Mouse (Mus musculus): Measurements from ENCODE around the gene Ice1. TPM values are rescaled to one million over a fixed set of nuclear protein-coding genes. Genes with fewer than 3 reads are reported as not detected.

Ice1 gene
- polyA plus RNA-seq, 1 experiment from 2014 or later = 12.3 TPM

- Histone ChIP-seq H3K27me3 (replicated peaks; ENCODE audit: insufficient read depth, low read length) (no peaks in the 10 kb centered on the region), H3K27ac (ENCODE audit: low read length) (no peak overlapping the region), H3K9ac (replicated peaks; ENCODE audit: low read depth) (no peak overlapping the region), H3K36me3 (ENCODE audit: insufficient read depth, low read length) (no peaks in the 10 kb centered on the region), H3K4me3 (ENCODE audit: low read depth, low read length) (no peak overlapping the region), H3K9me3 (ENCODE audit: low read length) (no peaks in the 10 kb centered on the region), H3K4me1 (ENCODE audit: insufficient read depth, low read depth, low read length) (peaks cover 4% of the 10 kb centered on the region), H3K4me2 (replicated peaks; ENCODE audit: low read depth, low read length) (no peak overlapping the region)
- DNase-seq (ENCODE audit: low spot score) (no peak), ATAC-seq (peak; percentile 35)
- no peak for TF ChIP-seq EP300 (IDR thresholded peaks at IDR 0.05)
- TF ChIP-seq CTCF (IDR thresholded peaks at IDR 0.05) = no peak
- 37% methylated on average over 20 of the region's 20 CpGs for WGBS
These were observed 39.1 kb upstream of the Ice1 start for GRCm38 (mm10) chr13:70676243-70677183.

GRCm38 (mm10) chr13:70674998-70675397 is 37.6 kb upstream of the Ice1 start:
- 96% methylated on average over 10 of the region's 10 CpGs for WGBS
- no peak overlapping the region for H3K4me2 ChIP-seq (replicated peaks; ENCODE audit: low read depth, low read length)
- no peaks in the 10 kb centered on the region for H3K9me3 ChIP-seq (ENCODE audit: low read length)
- no peaks in the 10 kb centered on the region for H3K27me3 ChIP-seq (replicated peaks; ENCODE audit: insufficient read depth, low read length)
- H3K36me3 ChIP-seq (ENCODE audit: insufficient read depth, low read length) = no peaks in the 10 kb centered on the region
- H3K27ac ChIP-seq (ENCODE audit: low read length) = no peak overlapping the region
- no peak overlapping the region for H3K4me3 ChIP-seq (ENCODE audit: low read depth, low read length)
- DNase-seq (ENCODE audit: low spot score) = no peak
- no peak overlapping the region for H3K9ac ChIP-seq (replicated peaks; ENCODE audit: low read depth)
- TF ChIP-seq EP300 (IDR thresholded peaks at IDR 0.05) (no peak), CTCF (IDR thresholded peaks at IDR 0.05) (no peak)
- ATAC-seq = no peak
- peaks cover 4% of the 10 kb centered on the region for H3K4me1 ChIP-seq (ENCODE audit: insufficient read depth, low read depth, low read length)

DNA sequence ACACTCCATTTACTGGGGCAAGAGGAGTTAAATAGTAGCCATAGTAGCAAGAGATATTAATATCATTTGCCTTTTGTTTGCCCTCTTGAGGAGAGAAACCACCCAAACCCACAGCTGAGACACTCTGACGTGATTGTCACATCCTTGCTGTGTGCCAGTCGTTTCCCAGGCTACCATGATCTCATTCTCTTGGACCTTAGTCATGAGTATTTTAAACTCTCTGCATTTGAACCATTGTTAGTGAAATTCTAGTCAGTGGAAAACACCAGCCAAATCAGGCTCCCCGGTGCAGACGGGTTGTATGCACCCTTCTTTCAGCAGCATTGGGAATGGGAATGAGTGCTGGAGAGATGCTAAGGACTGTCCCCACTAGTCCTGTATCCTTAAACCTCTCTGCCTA is 32.6 kb upstream of the Ice1 start:
- Histone ChIP-seq H3K9ac (replicated peaks; ENCODE audit: low read depth) (no peak overlapping the region), H3K36me3 (ENCODE audit: insufficient read depth, low read length) (no peaks in the 10 kb centered on the region), H3K4me2 (replicated peaks; ENCODE audit: low read depth, low read length) (no peak overlapping the region), H3K4me3 (ENCODE audit: low read depth, low read length) (no peak overlapping the region), H3K27me3 (replicated peaks; ENCODE audit: insufficient read depth, low read length) (no peaks in the 10 kb centered on the region), H3K27ac (ENCODE audit: low read length) (no peak overlapping the region), H3K9me3 (ENCODE audit: low read length) (no peaks in the 10 kb centered on the region), H3K4me1 (ENCODE audit: insufficient read depth, low read depth, low read length) (no peaks in the 10 kb centered on the region)
- no peak for DNase-seq (ENCODE audit: low spot score)
- TF ChIP-seq CTCF (IDR thresholded peaks at IDR 0.05) (no peak), EP300 (IDR thresholded peaks at IDR 0.05) (no peak)
- ATAC-seq = no peak
- 70% methylated on average over 4 of the region's 4 CpGs for WGBS

DNA sequence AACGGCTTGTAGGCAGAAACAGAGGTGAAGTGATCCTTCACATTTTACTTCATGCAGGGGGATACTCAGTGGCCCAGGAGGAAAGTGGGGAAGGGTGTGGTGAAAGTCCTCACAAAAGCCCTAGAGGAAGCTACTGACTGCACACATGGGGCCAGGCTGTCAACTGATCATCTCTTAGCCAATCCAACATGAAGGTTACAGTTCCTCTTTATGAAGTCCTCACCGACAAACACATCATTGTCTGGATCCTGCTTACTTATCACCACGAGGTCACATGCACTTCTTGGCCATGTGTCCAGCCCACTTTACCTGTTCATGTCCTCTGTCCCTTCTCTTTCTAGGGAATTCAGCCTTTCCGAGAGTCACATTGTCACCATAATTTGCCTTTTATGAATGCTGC is 22.3 kb upstream of the Ice1 start:
- WGBS = 69% methylated on average over 4 of the region's 4 CpGs
- Histone ChIP-seq H3K36me3 (ENCODE audit: insufficient read depth, low read length) (no peaks in the 10 kb centered on the region), H3K9me3 (ENCODE audit: low read length) (no peaks in the 10 kb centered on the region), H3K4me3 (ENCODE audit: low read depth, low read length) (no peak overlapping the region), H3K4me1 (ENCODE audit: insufficient read depth, low read depth, low read length) (peaks cover 10% of the 10 kb centered on the region; the same call in 1 of the 2 replicates), H3K27ac (ENCODE audit: low read length) (no peak overlapping the region), H3K4me2 (replicated peaks; ENCODE audit: low read depth, low read length) (no peak overlapping the region), H3K9ac (replicated peaks; ENCODE audit: low read depth) (no peak overlapping the region), H3K27me3 (replicated peaks; ENCODE audit: insufficient read depth, low read length) (no peaks in the 10 kb centered on the region)
- DNase-seq (ENCODE audit: low spot score) (no peak), ATAC-seq (no peak)
- no peak for TF ChIP-seq EP300 (IDR thresholded peaks at IDR 0.05)

DNA sequence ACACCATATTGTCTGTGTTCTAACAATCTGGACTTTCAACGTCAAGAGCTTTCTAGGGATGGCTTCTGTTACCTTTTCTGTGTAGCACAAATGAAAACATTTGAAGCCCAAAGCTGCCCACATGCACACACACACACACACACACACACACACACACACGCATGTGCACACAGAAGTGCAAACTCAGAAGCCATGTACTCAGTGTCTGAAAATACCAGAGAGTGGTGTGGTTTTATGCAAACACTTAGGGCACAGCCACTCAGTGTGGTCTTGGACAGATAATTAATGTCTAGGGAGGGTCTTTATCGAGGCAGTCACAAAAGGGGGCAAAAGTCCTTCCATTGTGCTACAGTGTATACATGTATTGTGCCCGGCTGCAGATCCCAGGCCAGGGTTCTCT is 19.3 kb upstream of the Ice1 start:
- H3K9me3 ChIP-seq (ENCODE audit: low read length) = no peaks in the 10 kb centered on the region
- H3K4me3 ChIP-seq (ENCODE audit: low read depth, low read length) = no peak overlapping the region
- DNase-seq (ENCODE audit: low spot score) (peak; percentile 59), ATAC-seq (peak; percentile 58)
- no peaks in the 10 kb centered on the region for H3K27me3 ChIP-seq (replicated peaks; ENCODE audit: insufficient read depth, low read length)
- H3K9ac ChIP-seq (replicated peaks; ENCODE audit: low read depth) = no peak overlapping the region
- TF ChIP-seq CTCF (IDR thresholded peaks at IDR 0.05) = no peak
- no peak for TF ChIP-seq EP300 (IDR thresholded peaks at IDR 0.05)
- no peak overlapping the region for H3K4me2 ChIP-seq (replicated peaks; ENCODE audit: low read depth, low read length)
- peak overlapping the region; percentile 73 for H3K27ac ChIP-seq (ENCODE audit: low read length)
- H3K4me1 ChIP-seq (ENCODE audit: insufficient read depth, low read depth, low read length) = peaks cover 18% of the 10 kb centered on the region; the same call in 1 of the 2 replicates
- no peaks in the 10 kb centered on the region for H3K36me3 ChIP-seq (ENCODE audit: insufficient read depth, low read length)
- 47% methylated on average over 4 of the region's 4 CpGs for WGBS

DNA sequence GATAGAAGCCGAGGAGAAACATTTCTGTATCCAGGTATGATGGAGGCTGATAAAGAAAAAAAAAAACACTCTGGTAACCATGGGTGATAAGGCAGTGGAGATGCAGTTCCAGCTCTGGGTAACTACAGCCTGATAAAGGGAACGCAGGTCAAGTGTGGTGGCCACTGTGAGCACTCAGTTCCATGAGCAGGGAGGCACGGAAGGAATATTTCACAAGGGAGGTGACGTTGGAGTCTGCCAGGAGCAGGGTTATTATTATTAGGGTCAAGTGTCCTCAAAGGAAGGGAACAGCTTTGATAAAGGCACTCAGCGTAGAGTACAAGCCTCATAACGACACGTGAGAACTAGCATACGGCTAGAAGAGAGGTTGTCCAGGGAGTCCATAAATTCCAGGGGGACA is 18.9 kb upstream of the Ice1 start:
- Histone ChIP-seq H3K27ac (ENCODE audit: low read length) (peak overlapping the region; percentile 73), H3K36me3 (ENCODE audit: insufficient read depth, low read length) (no peaks in the 10 kb centered on the region), H3K4me2 (replicated peaks; ENCODE audit: low read depth, low read length) (no peak overlapping the region), H3K27me3 (replicated peaks; ENCODE audit: insufficient read depth, low read length) (no peaks in the 10 kb centered on the region), H3K4me3 (ENCODE audit: low read depth, low read length) (no peak overlapping the region), H3K9me3 (ENCODE audit: low read length) (no peaks in the 10 kb centered on the region), H3K4me1 (ENCODE audit: insufficient read depth, low read depth, low read length) (peaks cover 18% of the 10 kb centered on the region; the same call in 1 of the 2 replicates), H3K9ac (replicated peaks; ENCODE audit: low read depth) (no peak overlapping the region)
- peak; percentile 94 for DNase-seq (ENCODE audit: low spot score)
- peak; percentile 91 for ATAC-seq
- WGBS = 45% methylated on average over 8 of the region's 8 CpGs
- TF ChIP-seq EP300 (IDR thresholded peaks at IDR 0.05) = peak; percentile 100
- no peak for TF ChIP-seq CTCF (IDR thresholded peaks at IDR 0.05)
